Mouse (Mus musculus) common myeloid progenitor, adult 5-6 weeks (primary cell): Measurements from ENCODE around the gene Fryl. TPM values are rescaled to one million over a fixed set of nuclear protein-coding genes. Genes with fewer than 3 reads are reported as not detected.

ENCODE experiments used
- ATAC-seq: replicated peaks from 2 replicates; pipeline ENCODE4 v1.8.0; 2016; ENCODE audit warnings: low read depth, mild to moderate bottlenecking, moderate TSS enrichment, inconsistent platforms; ENCODE audit not compliant: poor library complexity, severe bottlenecking
- total RNA-seq: library from RNA; stranded (forward); fragments of 200-1000, 187-1606 nt; gene quantifications from 2 replicates; pipeline ENCODE4 v1.2.3, GENCODE M21; 2017

Gene Fryl
- total RNA-seq, 1 experiment from 2014 or later = 92.0 TPM

DNA sequence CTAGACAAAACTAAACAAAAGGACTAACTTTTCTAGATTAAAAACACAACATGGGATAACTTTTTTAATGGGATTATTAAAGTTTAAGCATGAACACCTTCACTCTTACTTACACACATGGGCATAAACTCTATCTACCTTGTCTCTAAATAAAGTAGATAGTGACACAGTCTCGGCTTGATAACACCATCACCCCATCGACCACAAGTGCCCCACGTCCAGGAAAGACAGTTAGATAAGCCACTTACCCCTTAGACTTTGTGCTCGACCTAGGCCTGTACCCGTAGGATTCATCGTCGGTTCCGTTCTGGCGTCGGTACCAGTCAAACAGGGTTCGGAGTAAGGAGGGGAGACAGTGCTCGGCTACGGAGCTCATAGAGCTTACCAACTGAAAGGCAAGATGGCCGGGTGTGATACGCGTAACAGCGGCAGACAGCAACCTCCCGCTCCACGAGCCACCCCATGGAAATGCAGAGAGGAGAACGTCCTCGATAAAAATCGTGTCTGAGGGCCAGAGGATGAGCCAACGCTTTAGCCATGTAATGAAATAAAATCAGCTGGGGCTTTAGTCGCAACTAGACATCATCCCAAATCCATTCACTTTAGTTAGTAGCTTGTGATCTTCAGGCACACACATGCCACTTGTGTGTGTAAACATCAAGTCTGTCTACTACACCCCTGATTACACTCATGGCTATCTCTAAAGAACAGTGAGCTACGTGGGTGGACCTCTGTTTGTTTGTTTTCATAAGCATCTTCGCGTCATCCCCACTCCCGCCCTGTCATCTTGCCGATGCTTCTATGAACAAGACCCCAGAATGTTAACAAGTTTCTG lies 123.2 kb downstream of the Fryl start:
- no peak for ATAC-seq

DNA sequence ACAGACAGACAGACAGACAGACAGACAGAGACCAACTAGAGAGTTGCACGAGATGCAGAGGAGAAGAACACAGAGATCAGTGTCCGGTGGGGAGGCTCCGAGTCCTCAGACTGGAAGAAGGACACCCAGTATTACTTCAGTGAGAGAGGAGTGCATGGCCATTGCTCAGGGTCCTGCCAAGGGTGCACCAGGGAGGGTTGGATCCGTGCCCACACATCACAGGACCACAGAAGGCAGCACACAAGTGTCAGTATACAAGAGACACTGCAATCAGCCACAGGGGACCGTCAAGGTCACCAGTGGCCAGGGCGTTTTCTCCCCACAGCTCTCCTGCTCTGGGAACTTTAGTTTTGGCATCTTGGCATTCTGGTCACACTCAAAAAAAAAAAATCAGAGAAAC lies 125.4 kb downstream of the Fryl start:
- ATAC-seq = no peak

DNA sequence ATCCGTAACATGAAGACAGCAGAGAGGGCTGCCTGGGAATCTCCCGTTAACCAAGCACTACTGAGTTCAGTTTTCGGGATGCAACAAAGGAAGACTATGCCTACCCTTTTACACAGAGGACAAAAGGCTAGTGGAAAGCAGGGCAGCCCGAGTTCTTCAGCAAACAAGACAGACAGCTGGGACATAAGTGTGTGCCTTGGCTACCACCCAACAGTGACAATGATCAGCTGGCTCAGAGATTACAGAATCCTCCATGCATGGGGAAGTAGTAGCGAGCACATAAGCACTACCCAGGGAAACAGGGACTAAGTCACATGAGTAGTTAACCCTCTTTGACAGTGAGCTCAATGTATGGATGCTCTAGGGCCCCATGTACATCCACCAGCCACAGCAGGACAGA lies 126.5 kb downstream of the Fryl start:
- ATAC-seq = no peak

DNA sequence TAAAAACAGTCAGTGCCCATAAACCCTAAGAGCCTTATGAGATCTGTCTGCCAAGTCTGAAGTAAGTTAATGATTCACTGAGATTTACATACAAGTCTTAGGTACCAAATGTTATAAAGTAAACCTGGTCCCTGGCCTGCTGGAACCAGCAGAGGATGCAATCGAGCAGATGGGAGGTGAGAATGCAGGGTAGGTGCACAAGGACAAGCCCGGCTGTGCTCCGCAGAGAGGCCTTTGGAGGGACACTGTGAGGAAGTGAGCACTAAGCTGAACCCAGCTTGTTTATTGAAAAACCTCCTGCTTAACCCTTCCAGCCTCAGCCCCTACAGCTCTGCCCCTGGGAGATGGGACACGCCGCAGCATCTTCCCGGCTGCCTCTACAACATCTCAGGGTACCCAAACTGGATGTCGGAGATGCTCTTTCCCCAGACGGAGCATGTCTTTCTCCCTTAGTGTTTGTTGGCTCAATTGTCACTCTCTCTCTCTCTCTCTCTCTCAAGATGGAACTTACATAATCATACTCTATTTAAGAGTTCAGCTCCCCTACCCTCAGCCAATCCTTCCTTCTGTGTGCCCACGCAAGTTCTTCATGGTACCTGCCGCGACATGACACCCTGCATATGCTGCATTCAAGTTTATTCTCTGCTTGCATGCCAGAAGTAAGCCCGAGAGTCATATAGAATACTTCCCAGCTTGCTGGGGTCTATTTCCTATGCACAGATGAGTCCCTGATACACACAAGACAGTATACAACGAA lies 136.3 kb downstream of the Fryl start:
- no peak for ATAC-seq

DNA sequence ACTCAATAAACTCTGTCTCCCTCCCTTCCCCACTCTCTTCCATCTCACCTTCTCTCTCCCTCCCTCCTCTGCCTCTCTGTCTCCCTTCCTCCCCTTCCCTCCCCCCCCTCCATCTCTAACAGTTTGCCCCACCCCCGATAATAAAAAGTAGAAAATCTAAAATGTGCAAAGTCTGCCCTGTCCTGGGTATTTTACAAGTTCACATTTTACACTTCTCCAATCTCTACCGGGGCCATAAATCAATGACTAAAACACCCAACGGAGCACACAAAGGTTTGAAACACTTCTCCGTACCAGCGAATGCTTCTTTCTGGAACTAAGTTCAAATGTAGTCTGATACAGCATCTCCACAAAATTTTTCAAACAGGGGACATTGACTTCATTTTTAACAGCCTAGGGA lies 136.9 kb downstream of the Fryl start:
- ATAC-seq = no peak

DNA sequence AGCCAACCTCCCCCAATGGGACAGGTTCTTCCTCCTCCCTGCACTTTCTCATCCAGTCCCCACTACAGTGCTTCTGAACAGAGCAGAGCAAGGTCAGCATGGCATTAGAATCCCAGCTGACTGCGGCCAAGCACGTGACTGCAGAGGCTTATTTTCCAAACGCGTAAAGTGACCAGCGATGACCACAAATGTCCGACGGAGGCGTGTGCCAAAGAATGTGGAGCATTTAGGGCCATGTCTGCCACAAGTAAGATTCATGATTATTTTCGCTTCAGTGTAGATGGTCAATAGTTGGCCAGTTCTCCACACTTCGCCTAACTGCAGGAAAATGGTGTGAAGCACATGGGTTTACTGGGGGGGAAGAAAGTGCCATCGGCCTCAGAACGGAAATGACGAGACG lies 137.6 kb downstream of the Fryl start:
- ATAC-seq = no peak

DNA sequence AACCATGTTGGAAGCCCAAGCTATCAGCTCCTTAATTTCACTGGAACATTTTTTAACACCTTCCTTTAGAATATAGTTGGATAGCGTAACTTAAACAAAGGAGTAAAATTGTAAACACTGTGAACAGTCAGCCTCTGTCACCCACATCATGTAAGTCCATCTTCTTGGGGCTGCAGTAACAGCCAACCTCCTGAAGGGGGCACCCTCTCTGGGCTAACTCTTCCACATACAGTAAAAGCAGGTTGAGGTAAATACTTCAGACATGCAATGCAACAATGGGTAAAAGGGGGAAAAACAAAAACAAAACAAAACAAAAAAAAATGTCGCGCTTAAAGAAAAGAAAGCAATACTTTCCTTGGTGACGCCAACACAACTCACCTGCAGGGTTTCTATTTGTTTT lies 141.5 kb downstream of the Fryl start:
- peak; percentile 54; the same call in 1 of the 2 replicates for ATAC-seq

DNA sequence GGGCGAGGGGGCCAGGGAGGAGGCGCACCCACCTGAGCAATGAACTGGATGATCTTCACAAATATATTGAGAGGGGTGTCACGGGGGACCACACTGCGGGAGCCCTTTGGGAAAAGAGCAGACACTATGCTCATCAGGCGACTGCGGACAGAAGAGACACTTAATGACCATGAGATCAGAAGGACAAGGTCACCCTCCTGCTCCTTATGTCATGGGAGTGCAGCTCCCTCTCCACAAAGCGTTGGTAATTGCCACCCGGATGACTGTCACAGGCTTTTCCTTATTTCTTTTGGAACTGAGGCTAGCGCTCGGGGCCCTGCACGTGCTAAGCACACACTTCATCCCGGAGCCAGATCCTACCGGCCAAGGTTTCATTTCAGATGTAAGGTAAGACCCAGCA lies 144.1 kb downstream of the Fryl start:
- no peak for ATAC-seq

DNA sequence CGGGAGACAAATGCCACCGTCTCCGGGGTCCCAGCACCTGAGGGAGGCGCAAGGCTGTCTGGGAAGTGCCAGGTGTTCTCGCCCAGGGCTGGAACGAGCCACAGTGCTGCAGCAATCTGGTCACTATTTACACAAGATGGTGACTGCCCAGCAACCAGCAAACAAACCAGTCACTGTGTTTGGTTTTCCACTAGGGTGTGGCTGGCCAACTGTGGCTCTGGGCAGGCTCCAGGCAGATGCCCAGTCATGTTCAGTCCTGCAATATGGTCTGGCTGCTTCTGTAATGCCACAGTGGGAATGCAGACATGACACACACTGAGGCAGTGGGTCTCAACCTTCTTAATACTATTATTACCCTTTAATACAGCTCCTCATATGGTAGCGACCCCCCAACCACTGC lies 152.8 kb downstream of the Fryl start:
- 0 out of 2 replicates have a peak, but pooled peaks have one; percentile 15 for ATAC-seq

DNA sequence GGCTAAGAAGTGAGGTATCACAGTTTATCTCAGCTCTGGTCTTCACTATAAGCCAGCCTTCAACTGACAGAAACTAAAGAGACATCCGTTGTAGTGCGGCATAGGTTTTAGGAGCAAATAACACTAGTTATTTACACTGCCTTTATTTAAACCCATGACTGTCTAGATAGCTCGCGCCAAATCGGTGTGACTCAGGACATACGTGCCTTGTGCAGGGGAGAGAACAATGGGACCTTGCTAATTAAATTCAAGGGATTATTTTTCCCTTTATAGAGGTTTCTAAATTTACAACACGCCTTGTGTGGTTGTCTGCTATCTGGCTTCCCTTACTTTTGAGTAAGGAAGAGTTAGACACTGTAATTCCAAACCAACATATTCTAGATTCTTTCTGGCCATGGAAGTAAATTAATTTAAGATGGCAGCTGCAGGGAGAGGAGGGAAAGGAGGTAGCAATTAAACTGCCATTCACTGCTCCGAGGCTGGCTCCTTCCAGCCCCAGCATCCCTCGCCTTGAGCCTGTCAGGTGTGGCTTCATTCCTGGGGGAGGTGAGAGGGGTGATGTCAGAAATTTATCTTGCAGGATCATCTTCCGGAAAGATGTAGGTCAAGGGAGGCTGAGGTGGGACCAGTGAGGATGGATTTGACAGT lies 154.0 kb downstream of the Fryl start:
- ATAC-seq = no peak

DNA sequence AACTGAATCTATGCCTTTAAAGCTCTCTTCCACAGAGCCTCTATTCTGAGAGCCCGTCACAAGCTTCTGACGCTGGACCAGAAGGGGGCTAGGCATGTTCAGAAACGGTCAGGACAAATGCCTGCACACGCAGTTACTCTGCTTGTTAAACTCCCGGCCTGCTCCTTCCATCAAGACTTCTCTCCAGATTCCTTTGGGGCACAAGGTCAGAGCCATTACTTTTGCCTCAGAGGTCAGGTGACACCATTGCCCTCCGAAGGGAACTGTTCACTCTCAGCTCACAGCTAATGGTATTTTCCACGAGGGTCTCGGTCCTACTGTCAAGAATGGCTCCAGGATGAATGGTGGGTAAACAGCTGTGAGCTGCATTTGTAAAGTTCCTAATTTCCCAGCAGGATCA lies 164.2 kb downstream of the Fryl start:
- ATAC-seq = no peak

DNA sequence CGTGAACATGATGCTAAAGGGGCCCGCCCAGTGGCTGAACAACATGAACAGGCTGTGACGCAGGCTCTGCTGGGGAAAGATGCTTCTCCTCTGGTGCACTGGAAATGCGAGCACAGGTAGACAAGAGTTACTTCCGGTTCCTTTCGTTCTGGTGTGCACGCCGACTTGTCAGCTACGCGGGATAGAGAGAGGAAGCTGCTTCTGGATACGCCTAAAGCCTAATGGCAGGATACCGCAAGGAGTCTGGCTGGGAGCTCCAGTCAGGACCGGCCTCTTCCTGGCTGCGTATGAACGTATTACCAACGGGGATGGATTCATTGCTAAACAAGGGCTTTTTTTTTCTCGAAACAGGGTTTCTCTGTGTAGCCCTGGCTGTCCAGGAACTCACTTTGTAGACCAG lies 167.3 kb downstream of the Fryl start:
- no peak for ATAC-seq

DNA sequence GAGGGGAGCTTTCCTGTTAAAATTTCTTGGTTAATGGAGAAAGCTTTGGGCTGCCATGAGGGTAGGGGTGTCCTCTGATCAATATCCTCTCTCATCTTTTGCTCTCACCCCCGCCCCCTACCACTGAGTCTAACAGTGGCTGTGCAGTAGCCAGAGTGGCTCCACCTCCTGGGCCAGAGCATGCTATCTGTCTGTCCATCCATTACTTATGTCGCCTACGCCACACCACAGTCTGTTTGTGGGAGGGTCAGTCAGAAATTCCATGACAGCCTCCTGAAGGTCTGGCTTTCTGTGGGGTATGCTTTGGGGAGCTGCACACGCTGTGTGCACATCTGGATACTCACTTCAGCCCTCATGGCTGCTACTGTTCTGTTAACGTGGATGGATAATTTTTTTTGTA lies 174.9 kb downstream of the Fryl start:
- no peak for ATAC-seq

DNA sequence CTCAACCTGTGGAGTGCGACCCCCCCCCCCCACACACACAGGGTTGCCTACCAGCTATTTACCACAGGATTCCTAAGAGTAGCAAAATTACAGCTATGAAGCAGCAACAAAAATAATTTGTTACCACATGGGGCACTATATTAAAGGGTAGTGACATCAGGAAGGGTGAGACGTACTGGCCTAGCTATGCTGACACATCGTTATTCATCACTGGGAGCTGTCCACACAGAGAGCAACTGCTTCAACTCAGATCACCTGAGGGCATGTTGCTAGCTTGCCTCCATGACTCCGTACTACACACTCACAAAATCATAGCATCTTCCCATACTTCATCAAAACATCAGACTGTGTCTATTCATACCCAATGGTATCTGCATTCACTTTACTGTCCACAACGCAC lies 176.6 kb downstream of the Fryl start:
- ATAC-seq = no peak

DNA sequence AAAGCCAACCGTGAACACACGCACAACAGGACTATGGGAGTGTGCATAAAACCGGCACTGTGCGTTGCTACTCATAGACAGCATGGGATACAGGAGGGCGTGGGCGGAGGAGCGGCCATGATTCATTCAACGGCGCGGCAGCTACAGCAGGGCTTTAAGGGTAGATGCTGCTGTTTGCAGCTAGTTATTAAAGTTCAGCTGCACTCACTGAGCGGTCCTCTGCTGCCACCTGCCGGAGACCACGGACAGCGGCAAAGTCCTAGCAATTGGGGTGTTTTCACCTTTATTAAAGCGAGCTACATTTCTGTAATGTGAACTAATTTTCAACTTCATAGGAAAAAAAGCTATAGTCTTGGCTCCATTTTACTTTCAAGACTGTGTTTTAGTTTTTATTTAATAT lies 185.1 kb downstream of the Fryl start:
- ATAC-seq = peak; percentile 87

DNA sequence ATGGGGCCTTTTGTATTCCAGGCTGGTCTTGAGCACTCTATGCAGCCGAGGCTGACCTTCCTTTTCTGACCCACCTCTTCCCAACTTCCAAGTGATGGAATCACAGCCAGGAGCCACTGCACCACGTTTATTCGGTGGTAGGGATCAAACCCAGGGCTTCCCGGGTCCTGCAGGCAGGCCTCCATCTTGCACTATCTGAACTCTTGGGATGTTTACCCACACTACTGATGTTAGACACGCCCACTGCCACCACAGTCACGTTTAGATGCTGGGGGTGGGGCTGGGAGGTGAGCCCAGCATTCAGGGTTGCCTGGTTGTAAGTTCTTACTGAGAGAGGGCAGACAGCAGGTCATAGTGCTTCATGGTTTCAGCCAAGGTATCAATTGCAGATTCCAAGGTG lies 189.5 kb downstream of the Fryl start:
- ATAC-seq = no peak

DNA sequence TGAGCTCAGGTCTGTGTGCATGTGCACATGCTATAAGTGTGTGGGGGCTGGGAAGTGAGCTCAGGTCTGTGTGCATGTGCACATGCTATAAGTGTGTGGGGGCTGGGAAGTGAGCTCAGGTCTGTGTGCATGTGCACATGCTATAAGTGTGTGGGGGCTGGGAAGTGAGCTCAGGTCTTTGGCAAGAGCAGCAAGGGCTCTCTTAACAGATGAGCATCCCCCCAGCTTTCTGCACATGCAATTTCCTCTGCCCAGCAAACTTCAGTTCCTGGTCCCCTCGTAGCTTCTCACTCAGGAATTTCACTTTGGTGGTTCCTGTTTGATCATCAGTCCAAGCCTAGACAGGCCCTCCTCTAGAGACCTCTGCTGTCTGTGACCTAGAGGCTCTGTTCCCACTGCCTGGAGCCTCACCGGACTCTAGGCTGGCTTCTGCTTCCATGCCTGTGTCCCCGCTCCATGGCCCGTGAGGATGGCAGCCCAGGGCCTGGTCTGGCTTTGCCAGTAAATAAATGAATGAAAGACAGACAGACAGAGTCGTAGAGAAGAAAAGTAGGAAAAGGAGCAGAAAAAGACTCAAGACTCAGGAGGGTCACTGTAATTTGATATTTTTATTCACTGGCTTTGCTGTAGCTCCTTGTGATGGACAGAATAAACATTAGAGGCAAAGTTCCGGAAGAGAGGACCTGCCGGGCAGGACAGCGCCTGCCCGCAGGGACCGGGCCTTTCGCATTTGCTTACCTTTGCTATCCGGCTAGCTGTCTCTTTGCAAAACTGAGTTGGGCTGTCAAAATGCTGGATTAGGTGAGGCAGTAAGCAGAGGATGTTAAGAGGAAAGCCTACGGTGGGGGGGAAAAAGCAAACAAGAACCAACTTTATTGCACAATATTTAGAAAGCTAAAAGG lies 192.4 kb downstream of the Fryl start:
- no peak for ATAC-seq

DNA sequence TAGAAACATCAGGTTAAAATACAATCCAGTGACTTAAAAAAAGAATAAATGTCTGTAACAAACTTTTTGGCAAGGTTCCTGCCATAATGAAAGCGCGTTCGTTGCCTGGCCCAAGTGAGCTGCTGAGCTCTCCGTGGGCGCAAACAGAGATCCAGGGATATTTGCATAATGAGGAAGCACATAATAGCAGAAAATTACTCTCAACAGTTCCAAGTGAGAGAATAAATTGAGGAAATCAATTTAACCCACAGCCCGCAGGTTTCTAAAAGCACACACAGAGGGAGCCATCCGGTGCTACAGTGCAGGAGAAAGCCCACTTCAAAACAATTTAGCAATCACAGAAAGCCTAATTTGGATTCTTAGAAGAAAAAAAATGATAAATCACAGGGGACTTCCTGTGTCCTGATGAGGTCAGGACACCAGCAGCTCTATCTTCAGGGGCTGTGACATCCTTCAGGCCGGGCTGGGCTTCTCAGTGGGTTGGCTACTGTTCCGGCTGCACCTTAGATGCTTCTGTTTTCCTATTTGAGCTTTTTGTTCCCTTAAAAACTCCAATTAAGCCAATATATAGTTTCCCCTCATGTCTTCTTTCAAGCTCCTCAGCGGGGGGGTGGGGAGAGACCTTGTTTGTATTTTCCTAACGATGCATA lies 194.8 kb downstream of the Fryl start:
- no peak for ATAC-seq

DNA sequence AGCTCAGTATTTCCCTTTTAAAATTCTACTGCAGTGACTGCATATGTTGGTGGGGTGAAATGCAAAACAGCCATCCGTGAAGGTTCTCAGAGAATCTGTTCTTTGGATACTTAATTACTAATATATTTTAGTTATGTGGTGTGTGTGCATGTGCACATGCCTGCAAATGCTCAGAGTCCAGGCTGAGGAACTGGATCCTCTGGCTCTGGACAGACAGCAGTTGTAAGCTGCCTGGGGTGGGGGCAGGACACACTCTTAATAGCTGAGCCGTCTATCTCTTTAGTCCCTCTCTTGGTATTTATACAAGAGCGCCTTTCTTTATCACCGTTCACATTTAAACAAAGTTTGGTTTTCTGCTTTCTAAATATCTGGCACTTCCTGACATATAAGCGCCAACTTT lies 199.5 kb downstream of the Fryl start:
- no peak for ATAC-seq

DNA sequence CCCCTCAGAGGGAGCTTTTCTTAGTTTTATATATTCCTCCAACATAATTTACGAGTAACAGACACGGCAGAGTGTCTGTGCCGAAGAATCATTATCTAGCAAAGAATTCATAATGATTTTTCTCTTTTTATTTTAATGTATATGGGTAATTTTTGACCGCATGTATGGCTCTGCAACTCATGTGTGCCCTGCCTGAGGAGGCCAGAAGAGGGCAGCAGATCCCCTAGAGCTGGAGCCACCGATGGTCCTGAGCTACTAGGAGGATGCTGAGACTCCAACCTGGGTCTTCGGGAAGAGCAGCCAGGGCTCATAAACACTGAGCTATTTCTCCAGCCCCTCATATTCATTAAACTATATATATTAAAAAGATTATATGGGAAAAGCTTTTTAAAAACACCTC lies 200.0 kb downstream of the Fryl start:
- ATAC-seq = no peak
